Mouse (Mus musculus) lung, embryonic 16.5 days (tissue): ENCODE data around the gene Trpm2. TPM values are rescaled to one million over a fixed set of nuclear protein-coding genes. Genes with fewer than 3 reads are reported as not detected.
"Not testable (repeated sequence)": the region's sequence is repeated elsewhere in the genome, so short reads cannot be mapped to it uniquely, and the experiment has no call there.

Experiments
- ATAC-seq: fragments of 200-750 bp; cut with Nextera tagmentation; 2 replicates; pipeline ENCODE4 v1.8.0; 2017; ENCODE audit warnings: low read depth, mild to moderate bottlenecking, moderate library complexity
- H3K27ac ChIP-seq: fragments of 300-500 bp; sonication (generic); 2 replicates; pipeline ENCODE4 v1.5.1; 2014; ENCODE audit warnings: mild to moderate bottlenecking, control low read depth, low read length
- H3K27me3 ChIP-seq: fragments of 300-500 bp; sonication (generic); 2 replicates; pipeline ENCODE4 v1.6.1; 2014; ENCODE audit warnings: low read depth, low read length, mixed read lengths; ENCODE audit not compliant: control insufficient read depth, insufficient read depth
- H3K36me3 ChIP-seq: fragments of 300-500 bp; sonication (generic); 2 replicates; pipeline ENCODE4 v1.6.1; 2014; ENCODE audit warnings: low read length; ENCODE audit not compliant: control insufficient read depth, insufficient read depth
- H3K4me1 ChIP-seq: fragments of 300-500 bp; sonication (generic); replicated peaks from 2 replicates; pipeline ENCODE4 v1.6.1; 2014; ENCODE audit warnings: low read length, mixed read lengths; ENCODE audit not compliant: control insufficient read depth, insufficient read depth
- H3K4me2 ChIP-seq: fragments of 300-500 bp; sonication (generic); 2 replicates; pipeline ENCODE4 v1.6.1; 2014; ENCODE audit warnings: low read depth, low read length, control low read depth
- H3K4me3 ChIP-seq: fragments of 300-500 bp; sonication (generic); 2 replicates; pipeline ENCODE4 v1.5.1; 2014; ENCODE audit warnings: mild to moderate bottlenecking, low read length, control low read depth
- H3K9ac ChIP-seq: fragments of 300-500 bp; sonication (generic); 2 replicates; pipeline ENCODE4 v1.6.1; 2014; ENCODE audit warnings: low read length, control low read depth
- H3K9me3 ChIP-seq: fragments of 300-500 bp; sonication (generic); 2 replicates; pipeline ENCODE4 v1.6.1; 2016; ENCODE audit warnings: low read length; ENCODE audit not compliant: control insufficient read depth
- WGBS: fragments of 180-500 bp; shearing (Covaris S2); extraction: QIAGEN DNeasy Blood & Tissue Kit; methylation state at CpG from one replicate; pipeline ENCODE4 v1.1.7; 2014; 5-methylcytosine and 5-hydroxymethylcytosine counted together
- polyA plus RNA-seq: library from polyadenylated mRNA; unstranded; fragments of >200 nt; fragmentation: Nextera tagmentation; extraction: Ambion mirVana; gene quantifications from 2 replicates; pipeline ENCODE4 v1.2.1, GENCODE M21; 2015

Gene Trpm2
- polyA plus RNA-seq, 1 experiment from 2014 or later, result 1.4 TPM

DNA sequence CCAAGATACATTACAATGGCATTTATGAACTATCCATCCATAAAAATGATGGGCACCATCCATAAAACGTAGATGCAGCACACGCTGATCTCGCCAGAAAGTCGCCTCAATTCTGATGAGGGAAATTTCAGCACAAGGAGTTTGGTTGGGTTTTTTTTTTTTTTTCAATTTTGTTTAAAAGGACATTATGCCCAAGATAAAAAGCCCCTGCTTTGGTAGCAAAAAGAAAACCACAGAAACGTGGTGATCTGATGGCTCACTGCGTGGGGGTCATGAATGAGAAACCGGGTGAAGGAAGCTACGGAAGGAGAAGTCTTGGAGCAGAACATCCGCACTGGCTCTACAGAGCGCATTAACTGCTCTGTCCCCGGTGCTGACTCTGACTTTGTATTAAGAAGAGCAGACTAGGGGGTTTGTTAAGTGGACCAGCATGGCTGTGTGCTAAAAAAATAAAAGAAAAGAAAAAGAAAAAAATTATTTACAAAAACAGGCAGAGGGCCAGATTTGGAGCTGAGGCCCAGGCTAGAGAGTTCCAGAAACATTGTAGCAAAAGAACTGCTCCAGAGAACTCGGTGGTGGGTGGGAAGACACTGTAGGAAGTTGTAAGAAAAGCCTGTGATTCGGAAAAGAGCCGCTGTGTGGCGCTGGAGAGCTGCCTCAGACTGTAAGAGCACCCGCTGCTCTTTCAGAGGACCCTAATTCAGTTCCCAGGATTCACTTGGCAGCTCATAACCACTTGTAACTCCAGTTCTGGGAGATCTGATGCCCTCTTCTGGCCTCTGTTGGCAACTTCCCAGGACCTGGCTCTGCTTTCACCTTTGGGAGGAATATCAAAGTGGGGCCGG lies 1.6 kb upstream of the Trpm2 start:
- Histone ChIP-seq H3K9ac (no peak overlapping the region), H3K4me2 (no peak overlapping the region), H3K4me3 (no peak overlapping the region), H3K27me3 (peaks cover 26% of the 10 kb centered on the region), H3K27ac (no peak overlapping the region), H3K9me3 (no peaks in the 10 kb centered on the region), H3K36me3 (no peaks in the 10 kb centered on the region), H3K4me1 (no peaks in the 10 kb centered on the region)
- 54% methylated on average over 17 of the region's 17 CpGs for WGBS
- ATAC-seq, result no peak

DNA sequence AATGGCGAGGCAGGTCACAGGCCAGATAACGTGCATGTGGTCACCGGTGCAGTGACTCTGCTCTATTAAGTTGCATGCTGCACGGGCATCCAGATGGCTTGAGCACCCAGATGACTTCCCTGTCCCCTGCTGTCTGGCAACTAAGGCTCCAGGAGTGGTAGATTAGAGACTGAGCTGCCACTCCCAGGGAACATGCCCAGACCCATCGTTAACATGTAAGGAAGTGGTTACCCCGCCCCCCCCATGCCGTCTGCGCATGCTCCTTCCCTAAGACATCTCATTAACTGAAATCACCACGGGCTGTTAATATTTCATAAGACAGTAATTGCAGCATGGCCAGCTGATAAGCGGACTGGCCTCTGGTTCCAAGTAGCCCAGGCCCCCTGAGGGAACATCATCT lies 828 bp upstream of the Trpm2 start:
- 80% methylated on average over 10 of the region's 10 CpGs for WGBS
- no peak for ATAC-seq
- peaks cover 26% of the 10 kb centered on the region for H3K27me3 ChIP-seq

GRCm38 (mm10) chr10:77969973-77970325 lies 414 bp downstream of the Trpm2 start:
- peak overlapping the region; percentile 22; the same call in 1 of the 2 replicates for H3K4me3 ChIP-seq
- no peaks in the 10 kb centered on the region for H3K9me3 ChIP-seq
- peaks cover 26% of the 10 kb centered on the region for H3K27me3 ChIP-seq
- ATAC-seq, result 0 out of 2 replicates have a peak, but pooled peaks have one; percentile 26
- WGBS, result 10% methylated on average over 8 of the region's 8 CpGs
- no peaks in the 10 kb centered on the region for H3K36me3 ChIP-seq
- H3K4me2 ChIP-seq, result peak overlapping the region; percentile 56; the same call in 1 of the 2 replicates
- no peak overlapping the region for H3K27ac ChIP-seq
- peak overlapping the region; percentile 19; the same call in 1 of the 2 replicates for H3K9ac ChIP-seq
- no peaks in the 10 kb centered on the region for H3K4me1 ChIP-seq

More for the DNA sequence above, 828 bp upstream of the Trpm2 start:
- Histone ChIP-seq H3K9me3 (no peaks in the 10 kb centered on the region), H3K4me3 (no peak overlapping the region), H3K27ac (no peak overlapping the region), H3K9ac (no peak overlapping the region), H3K36me3 (no peaks in the 10 kb centered on the region), H3K4me2 (no peak overlapping the region), H3K4me1 (no peaks in the 10 kb centered on the region)

- H3K4me1 ChIP-seq, result no peaks in the 10 kb centered on the region
Observed at GRCm38 (mm10) chr10:77969274-77969972, 940 bp downstream of the Trpm2 start.

GRCm38 (mm10) chr10:77963971-77964370 lies 6.4 kb downstream of the Trpm2 start:
- H3K9ac ChIP-seq, result no peak overlapping the region
- WGBS, result 61% methylated on average over 6 of the region's 6 CpGs
- no peaks in the 10 kb centered on the region for H3K4me1 ChIP-seq
- H3K4me2 ChIP-seq, result no peak overlapping the region
- H3K4me3 ChIP-seq, result no peak overlapping the region
- no peak overlapping the region for H3K27ac ChIP-seq
- H3K27me3 ChIP-seq, result peaks cover 11% of the 10 kb centered on the region; the same call in 1 of the 2 replicates
- H3K9me3 ChIP-seq, result no peaks in the 10 kb centered on the region
- no peak for ATAC-seq
- no peaks in the 10 kb centered on the region for H3K36me3 ChIP-seq

More at GRCm38 (mm10) chr10:77969274-77969972, 940 bp downstream of the Trpm2 start:
- ATAC-seq, result peak; percentile 65
- H3K9ac ChIP-seq, result peak overlapping the region; percentile 19; the same call in 1 of the 2 replicates
- peaks cover 26% of the 10 kb centered on the region for H3K27me3 ChIP-seq
- H3K4me3 ChIP-seq, result peak overlapping the region; percentile 22
- no peak overlapping the region for H3K27ac ChIP-seq
- H3K9me3 ChIP-seq, result no peaks in the 10 kb centered on the region
- H3K36me3 ChIP-seq, result no peaks in the 10 kb centered on the region
- peak overlapping the region; percentile 56 for H3K4me2 ChIP-seq
- WGBS, result 4% methylated on average over 26 of the region's 26 CpGs

DNA sequence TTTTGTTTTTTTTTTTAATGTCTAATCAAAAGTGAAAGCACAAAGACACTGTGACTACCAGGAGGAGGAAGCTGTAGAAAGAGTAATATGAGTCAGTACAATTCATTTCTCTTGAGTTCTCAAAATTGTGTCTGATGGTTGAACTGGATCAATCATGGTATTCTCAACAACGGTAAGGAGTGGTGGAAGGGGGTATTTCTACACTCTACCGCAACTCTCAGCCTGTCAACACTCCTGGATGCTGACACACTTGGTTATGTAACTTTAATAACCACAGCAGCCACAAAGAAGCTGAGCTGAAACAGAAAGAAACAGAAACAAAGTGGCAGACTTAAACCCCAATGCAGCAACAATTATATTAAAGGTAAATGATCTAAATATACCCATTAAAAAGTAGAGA lies 7.6 kb downstream of the Trpm2 start:
- no peaks in the 10 kb centered on the region for H3K9me3 ChIP-seq
- no peak overlapping the region for H3K9ac ChIP-seq
- no peaks in the 10 kb centered on the region for H3K4me1 ChIP-seq
- H3K4me2 ChIP-seq, result no peak overlapping the region
- peaks cover 1% of the 10 kb centered on the region; the same call in 1 of the 2 replicates for H3K27me3 ChIP-seq
- H3K27ac ChIP-seq, result no peak overlapping the region
- no peaks in the 10 kb centered on the region for H3K36me3 ChIP-seq
- no peak overlapping the region for H3K4me3 ChIP-seq
- 77% methylated on average over 2 of the region's 2 CpGs for WGBS
- no peak for ATAC-seq

- H3K4me3 ChIP-seq, H3K27me3 ChIP-seq, H3K27ac ChIP-seq, H3K4me1 ChIP-seq, H3K9me3 ChIP-seq, H3K4me2 ChIP-seq, H3K9ac ChIP-seq, H3K36me3 ChIP-seq, ATAC-seq: not testable (repeated sequence)
- WGBS, result 85% methylated on average over 8 of the region's 12 CpGs
Observed at GRCm38 (mm10) chr10:77950468-77950867, 19.9 kb downstream of the Trpm2 start.

DNA sequence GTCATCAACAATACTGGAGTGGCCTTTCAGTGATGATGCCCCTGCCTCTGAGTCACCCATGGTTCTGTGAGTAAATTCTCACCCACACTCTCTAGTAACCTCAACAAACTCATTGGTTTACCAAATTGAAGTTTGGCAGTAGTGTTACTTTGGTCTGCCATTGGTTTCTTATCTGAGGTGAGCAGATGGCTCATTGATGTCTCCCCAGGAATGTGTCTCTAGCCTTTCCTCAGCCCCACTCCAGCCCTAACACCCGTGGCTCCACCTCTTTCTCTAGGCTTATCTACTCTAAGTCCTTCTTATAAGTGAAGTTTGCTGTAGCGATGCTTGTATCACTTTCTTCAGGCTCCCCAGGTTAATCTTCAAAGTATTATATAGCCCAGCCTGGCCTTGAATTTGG lies 30.7 kb downstream of the Trpm2 start:
- no peak for ATAC-seq
- no peaks in the 10 kb centered on the region for H3K36me3 ChIP-seq
- no peaks in the 10 kb centered on the region for H3K4me1 ChIP-seq
- H3K27me3 ChIP-seq, result no peaks in the 10 kb centered on the region
- no peak overlapping the region for H3K27ac ChIP-seq
- H3K9ac ChIP-seq, result no peak overlapping the region
- WGBS, result 53% methylated on average over 2 of the region's 2 CpGs
- no peak overlapping the region for H3K4me3 ChIP-seq
- H3K9me3 ChIP-seq, result no peaks in the 10 kb centered on the region
- H3K4me2 ChIP-seq, result no peak overlapping the region

DNA sequence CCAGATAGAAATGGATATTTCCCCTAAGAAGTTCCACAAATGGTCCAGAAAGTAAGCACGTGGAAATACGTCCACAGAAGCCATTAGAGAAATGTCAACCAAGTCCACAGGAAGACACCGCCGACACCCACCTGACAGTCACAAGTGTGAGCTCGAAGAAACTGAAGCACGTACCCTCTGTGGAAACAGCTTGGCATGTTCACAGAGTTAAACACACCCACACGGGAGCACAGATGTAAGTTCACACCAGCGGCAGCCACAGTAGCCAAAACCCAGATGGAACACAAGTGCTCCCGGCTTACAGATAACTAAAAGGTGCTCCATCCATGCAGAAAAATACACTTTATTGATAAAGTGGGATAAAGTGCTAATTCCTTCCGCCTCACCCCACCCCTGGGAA lies 43.0 kb downstream of the Trpm2 start:
- no peak for ATAC-seq
- H3K27ac ChIP-seq, result no peak overlapping the region

More for the DNA sequence above, 43.0 kb downstream of the Trpm2 start:
- Histone ChIP-seq H3K4me3 (no peak overlapping the region), H3K9me3 (no peaks in the 10 kb centered on the region), H3K27me3 (no peaks in the 10 kb centered on the region), H3K4me1 (no peaks in the 10 kb centered on the region), H3K36me3 (no peaks in the 10 kb centered on the region), H3K9ac (no peak overlapping the region), H3K4me2 (no peak overlapping the region)
- WGBS, result 59% methylated on average over 10 of the region's 10 CpGs
